Mouse (Mus musculus) CH12.LX (cell line): ENCODE measurements around the gene Cnot11. TPM values are rescaled to one million over a fixed set of nuclear protein-coding genes. Genes with fewer than 3 reads are reported as not detected.

Experiments
- DNase-seq: peaks from one replicate; pipeline ENCODE4 v3.0.0-alpha.2; 2013; ENCODE audit errors: extremely low read depth
- H3K27ac ChIP-seq: 2 replicates; pipeline ENCODE4 v1.5.1; 2012; ENCODE audit warnings: low read depth, mild to moderate bottlenecking, control low read depth, moderate library complexity; ENCODE audit not compliant: insufficient read depth
- H3K27me3 ChIP-seq: replicated peaks from 2 replicates; pipeline ENCODE3; 2012; ENCODE audit warnings: inconsistent platforms
- H3K36me3 ChIP-seq, 2 experiments: replicated peaks in 1 of 2; 2 replicates each; pipeline versions ENCODE3 to v1.6.1; 2012; ENCODE audit warnings: inconsistent platforms in 1 of 2, low read length in 1 of 2, mild to moderate bottlenecking in 1 of 2, mixed read lengths in 1 of 2, moderate library complexity in 1 of 2; ENCODE audit not compliant: control insufficient read depth in 1 of 2, insufficient read depth in 1 of 2
- H3K4me1 ChIP-seq, 2 experiments: 2 replicates each; pipeline ENCODE4 v1.6.1; 2012; ENCODE audit warnings: inconsistent platforms in 1 of 2, moderate library complexity in 1 of 2; ENCODE audit not compliant: insufficient read depth in 2 of 2, control insufficient read depth in 1 of 2
- H3K4me2 ChIP-seq: 2 replicates; pipeline ENCODE4 v1.6.1; 2012; ENCODE audit warnings: low read depth, mild to moderate bottlenecking, control low read depth; ENCODE audit not compliant: poor library complexity, insufficient read depth, severe bottlenecking
- H3K4me3 ChIP-seq, 3 experiments: fragments of 150-350 bp in 1 of 3; sonication (generic) in 1 of 3; replicated peaks in 1 of 3; 2 replicates each; pipeline versions ENCODE3 to v1.5.1; 2011 to 2012; ENCODE audit warnings: low read depth in 2 of 3, low read length in 2 of 3, mild to moderate bottlenecking in 2 of 3, moderate library complexity in 2 of 3, control low read depth in 1 of 3, improper control_type of control experiment in 1 of 3, inconsistent platforms in 1 of 3, mixed read lengths in 1 of 3; ENCODE audit not compliant: poor library complexity in 1 of 3
- H3K79me2 ChIP-seq: replicated peaks from 2 replicates; pipeline ENCODE4 v1.6.1; 2012; ENCODE audit warnings: mild to moderate bottlenecking, moderate library complexity; ENCODE audit not compliant: control insufficient read depth, poor library complexity, insufficient read depth, severe bottlenecking; ENCODE audit errors: extremely low read depth
- H3K9ac ChIP-seq: 2 replicates; pipeline ENCODE4 v1.6.1; 2012; ENCODE audit warnings: low read depth, mild to moderate bottlenecking, control low read depth, moderate library complexity; ENCODE audit not compliant: insufficient read depth
- H3K9me3 ChIP-seq: replicated peaks from 2 replicates; pipeline ENCODE3; 2012; ENCODE audit warnings: low read length, inconsistent platforms, mixed read lengths
- BHLHE40 ChIP-seq: IDR thresholded peaks from 2 replicates; pipeline ENCODE4 v1.6.1; 2011; ENCODE audit warnings: mild to moderate bottlenecking, low read depth, low read length, improper control_type of control experiment
- CHD1 ChIP-seq: IDR thresholded peaks from 2 replicates; pipeline ENCODE4 v1.6.1; 2012; ENCODE audit warnings: low read depth, low read length, improper control_type of control experiment, inconsistent platforms
- CHD2 ChIP-seq: IDR thresholded peaks from 2 replicates; pipeline ENCODE4 v1.6.1; 2011; ENCODE audit warnings: low read length, improper control_type of control experiment
- CTCF ChIP-seq, 2 experiments: IDR thresholded peaks in 1 of 2; conservative IDR thresholded peaks in 1 of 2; 2 replicates each; pipeline ENCODE4 v1.5.1; 2011 to 2012; ENCODE audit warnings: low read depth in 2 of 2, low read length in 2 of 2, improper control_type of control experiment in 1 of 2, inconsistent platforms in 1 of 2, mild to moderate bottlenecking in 1 of 2, moderate library complexity in 1 of 2
- E2F4 ChIP-seq: IDR thresholded peaks from 2 replicates; pipeline ENCODE4 v1.6.1; 2011; ENCODE audit warnings: low read depth, low read length, improper control_type of control experiment; ENCODE audit not compliant: insufficient replicate concordance
- ETS1 ChIP-seq: conservative IDR thresholded peaks from 2 replicates; pipeline ENCODE4 v1.6.1; 2012; ENCODE audit warnings: low read depth, mild to moderate bottlenecking, inconsistent platforms, low read length, improper control_type of control experiment, moderate library complexity
- GABPA ChIP-seq: IDR thresholded peaks from 2 replicates; pipeline ENCODE4 v1.6.1; 2012; ENCODE audit warnings: low read depth, low read length, improper control_type of control experiment, inconsistent platforms; ENCODE audit not compliant: insufficient replicate concordance
- HCFC1 ChIP-seq: IDR thresholded peaks from 2 replicates; pipeline ENCODE4 v1.6.1; 2012; ENCODE audit warnings: low read depth, mild to moderate bottlenecking, inconsistent platforms, low read length, improper control_type of control experiment
- MAFK ChIP-seq: IDR thresholded peaks from 2 replicates; pipeline ENCODE4 v1.6.1; 2011; ENCODE audit warnings: low read length, improper control_type of control experiment; ENCODE audit not compliant: insufficient replicate concordance
- MEF2A ChIP-seq: IDR thresholded peaks from 2 replicates; pipeline ENCODE4 v1.6.1; 2014; ENCODE audit warnings: low read depth, mild to moderate bottlenecking, inconsistent platforms, low read length, improper control_type of control experiment, borderline replicate concordance
- MYC ChIP-seq: IDR thresholded peaks from 2 replicates; pipeline ENCODE4 v1.6.1; 2011; ENCODE audit warnings: low read depth, mild to moderate bottlenecking, improper control_type of control experiment, low read length
- NELFE ChIP-seq: IDR thresholded peaks from 2 replicates; pipeline ENCODE4 v1.6.1; 2011; ENCODE audit warnings: low read depth, low read length, improper control_type of control experiment
- NRF1 ChIP-seq: IDR thresholded peaks from 2 replicates; pipeline ENCODE4 v1.6.1; 2014; ENCODE audit warnings: low read depth, mild to moderate bottlenecking, inconsistent platforms, low read length, improper control_type of control experiment, moderate library complexity
- PAX5 ChIP-seq: IDR thresholded peaks from 2 replicates; pipeline ENCODE4 v1.6.1; 2012; ENCODE audit warnings: low read length, inconsistent platforms, mixed read lengths
- POLR2A ChIP-seq: IDR thresholded peaks from 2 replicates; pipeline ENCODE4 v1.6.1; 2011; ENCODE audit warnings: low read depth, mild to moderate bottlenecking, improper control_type of control experiment, low read length
- RCOR1 ChIP-seq: conservative IDR thresholded peaks from 2 replicates; pipeline ENCODE4 v1.6.1; 2012; ENCODE audit warnings: low read depth, mild to moderate bottlenecking, inconsistent platforms, low read length, improper control_type of control experiment
- SMC3 ChIP-seq: IDR thresholded peaks from 2 replicates; pipeline ENCODE4 v1.6.1; 2011; ENCODE audit warnings: low read depth, low read length, improper control_type of control experiment
- TBP ChIP-seq: conservative IDR thresholded peaks from 2 replicates; pipeline ENCODE4 v1.6.1; 2011; ENCODE audit warnings: low read depth, low read length, improper control_type of control experiment
- TCF12 ChIP-seq: IDR thresholded peaks from 2 replicates; pipeline ENCODE4 v1.6.1; 2014; ENCODE audit warnings: low read depth, mild to moderate bottlenecking, inconsistent platforms, low read length, improper control_type of control experiment
- UBTF ChIP-seq: IDR thresholded peaks from 2 replicates; pipeline ENCODE4 v1.6.1; 2012; ENCODE audit warnings: low read depth, mild to moderate bottlenecking, inconsistent platforms, low read length, improper control_type of control experiment, moderate library complexity
- ZKSCAN1 ChIP-seq: IDR thresholded peaks from 2 replicates; pipeline ENCODE4 v1.6.1; 2012; ENCODE audit warnings: low read depth, inconsistent platforms, low read length, improper control_type of control experiment, borderline replicate concordance
- ZMIZ1 ChIP-seq: IDR thresholded peaks from 2 replicates; pipeline ENCODE4 v1.6.1; 2012; ENCODE audit warnings: low read depth, mild to moderate bottlenecking, inconsistent platforms, low read length, improper control_type of control experiment
- dilution Hi-C: fragments of 300-500 bp; cut with MboI; formaldehyde crosslinking; loops from 2 replicates; pipeline ENCODE4 v1.14.3; 2020; ENCODE audit warnings: low sequenced_read_pairs; ENCODE audit not compliant: extremely low pct_unique_long_range_greater_than_20kb, extremely low pct_ligation_motif_present
- in situ Hi-C: fragments of 300-500 bp; cut with MboI; formaldehyde crosslinking; loops from 3 replicates; pipeline ENCODE4 v1.14.3; 2019; ENCODE audit warnings: low sequenced_read_pairs, low pct_ligation_motif_present, low pct_unique_long_range_greater_than_20kb, mixed read lengths
- polyA plus RNA-seq: library from polyadenylated mRNA; unstranded; fragments of >175 nt; gene quantifications from 2 replicates; pipeline ENCODE4 v1.2.1, GENCODE M21; 2012; ENCODE audit warnings: low read depth; ENCODE audit not compliant: insufficient read length
- total RNA-seq, 2 experiments: library from RNA; depleted of rRNA; stranded (reverse); fragments of 300-350 nt in 1 of 2; fragments of >200 nt in 1 of 2; gene quantifications; 2 replicates each; pipeline ENCODE4 v1.2.3; 2012 to 2014

The Cnot11 gene
- total and polyA plus RNA-seq, 3 experiments: 15.3 to 34.9 (median 28.6) TPM

GRCm38 (mm10) chr1:39499485-39499941 is 35.3 kb upstream of the Cnot11 start:
- H3K27me3 ChIP-seq: peaks cover 2% of the 10 kb centered on the region
- H3K4me1 ChIP-seq: no peaks in the 10 kb centered on the region
- H3K79me2 ChIP-seq: no peaks in the 10 kb centered on the region
- TF ChIP-seq POLR2A: no peak
- no peak for TF ChIP-seq MEF2A
- no peak for TF ChIP-seq ZKSCAN1
- no peak for TF ChIP-seq MYC
- no peak for TF ChIP-seq SMC3
- TF ChIP-seq ETS1: no peak
- no peak for TF ChIP-seq E2F4
- TF ChIP-seq TBP: no peak
- no peak for TF ChIP-seq CHD1
- TF ChIP-seq CHD2: no peak
- TF ChIP-seq MAFK: no peak
- no peak for TF ChIP-seq HCFC1
- TF ChIP-seq CTCF (conservative IDR thresholded peaks at IDR 0.05 in 1 of 2, IDR thresholded peaks at IDR 0.05 in 1 of 2; ENCODE audit: low read depth in 2 of 2, low read length in 2 of 2): no peak
- no peak for TF ChIP-seq ZMIZ1
- dilution Hi-C loops (no loop called here), in situ Hi-C loops (no loop called here)
- no peak overlapping the region for H3K4me2 ChIP-seq
- no peak for DNase-seq
- no peaks in the 10 kb centered on the region for H3K36me3 ChIP-seq
- H3K4me3 ChIP-seq: no peak overlapping the region
- H3K9ac ChIP-seq: no peak overlapping the region
- H3K27ac ChIP-seq: no peak overlapping the region
- peaks cover 6% of the 10 kb centered on the region for H3K9me3 ChIP-seq

DNA sequence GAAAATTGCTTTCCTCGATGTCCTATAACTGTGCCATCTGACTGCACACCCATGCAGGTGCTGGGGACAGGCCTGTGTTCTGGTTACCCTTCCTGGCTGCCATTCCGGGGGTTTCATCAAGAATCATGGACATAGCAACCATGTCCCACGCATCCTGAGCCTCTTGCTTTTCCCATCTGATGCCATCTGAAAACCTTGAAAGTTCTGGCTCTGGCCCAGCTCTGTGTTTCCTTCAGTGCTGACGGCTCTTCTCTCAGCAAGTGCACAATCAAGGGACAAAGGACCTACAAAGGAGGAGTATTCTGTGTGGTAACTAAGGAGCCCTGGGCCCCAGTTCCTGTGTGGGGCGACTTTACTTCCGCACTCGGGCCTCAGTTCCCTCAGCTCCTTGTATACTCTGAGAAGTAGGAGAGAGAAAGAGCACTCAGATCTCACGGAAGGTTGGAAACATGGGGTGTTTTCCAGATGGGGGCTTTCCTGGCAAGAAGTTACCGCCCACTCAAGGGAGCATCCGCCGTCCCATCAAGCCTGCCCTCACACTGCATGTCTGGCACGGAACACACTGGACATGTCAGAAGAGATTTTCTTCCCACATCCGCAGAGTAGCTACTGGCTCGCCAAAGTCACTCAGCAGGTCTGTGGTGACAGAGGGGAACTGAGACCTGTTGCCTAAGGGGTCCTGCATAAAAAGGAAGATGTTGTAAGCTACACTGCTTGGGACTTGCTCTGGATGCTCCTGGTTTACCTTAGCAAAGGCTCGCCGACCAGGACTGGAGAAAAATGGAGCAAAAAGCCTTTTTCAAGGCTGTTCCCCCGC is 31.8 kb upstream of the Cnot11 start:
- H3K9me3 ChIP-seq: no peaks in the 10 kb centered on the region
- no peaks in the 10 kb centered on the region for H3K36me3 ChIP-seq
- no peak overlapping the region for H3K9ac ChIP-seq
- peaks cover 2% of the 10 kb centered on the region for H3K27me3 ChIP-seq
- no peak overlapping the region for H3K4me3 ChIP-seq
- dilution Hi-C loops: no loop called here
- H3K4me1 ChIP-seq: no peaks in the 10 kb centered on the region
- in situ Hi-C loops: loop anchor here (5.0 kb wide), 2 partner anchors 46 to 111 kb away; no protein-coding TSS in a partner anchor
- no peak for TF ChIP-seq E2F4
- no peak for TF ChIP-seq RCOR1
- no peak for TF ChIP-seq ZMIZ1
- no peak for TF ChIP-seq UBTF
- no peak for TF ChIP-seq CTCF (conservative IDR thresholded peaks at IDR 0.05 in 1 of 2, IDR thresholded peaks at IDR 0.05 in 1 of 2; ENCODE audit: low read depth in 2 of 2, low read length in 2 of 2)
- TF ChIP-seq PAX5: no peak
- no peak for TF ChIP-seq TCF12
- TF ChIP-seq NELFE: no peak
- no peak for TF ChIP-seq ETS1
- TF ChIP-seq NRF1: no peak
- no peak for TF ChIP-seq BHLHE40
- no peak for TF ChIP-seq GABPA
- TF ChIP-seq TBP: no peak
- no peaks in the 10 kb centered on the region for H3K79me2 ChIP-seq
- H3K27ac ChIP-seq: no peak overlapping the region
- no peak for DNase-seq
- H3K4me2 ChIP-seq: no peak overlapping the region
